Mouse (Mus musculus) kidney, postnatal 36 days (tissue): ENCODE results near the gene Pih1d1.
A peak's percentile ranks its signal among the peaks of the same experiment; 100 is the strongest.

ENCODE experiments used
- DNase-seq, 2 experiments: peaks; one replicate each; pipeline ENCODE4 v3.0.0; 2021 to 2022; ENCODE audit warnings: mixed read lengths in 2 of 2

Gene Pih1d1

GRCm38 (mm10) chr7:45126844-45127699 is 27.0 kb upstream of the Pih1d1 start:
- no peak for DNase-seq

- DNase-seq: no peak
Measured at GRCm38 (mm10) chr7:45127700-45128224, 26.3 kb upstream of the Pih1d1 start.

GRCm38 (mm10) chr7:45128624-45129246 is 25.4 kb upstream of the Pih1d1 start, which contains the start of gene Rpl13a:
Gene Rpl13a, minus strand, starts transcription at chr7:45128761.
- peak; percentile 98 to 99 for DNase-seq

GRCm38 (mm10) chr7:45129318-45129717 is 24.8 kb upstream of the Pih1d1 start:
- peak; percentile 52 to 71 for DNase-seq

- DNase-seq: no peak
Measured at GRCm38 (mm10) chr7:45129776-45130512, 24.2 kb upstream of the Pih1d1 start.

- DNase-seq: no peak
Measured at GRCm38 (mm10) chr7:45131850-45132249, 22.3 kb upstream of the Pih1d1 start.

- DNase-seq: no peak
Measured at GRCm38 (mm10) chr7:45133446-45134159, 20.5 kb upstream of the Pih1d1 start.

- DNase-seq: peak in 1 of 2 experiments; percentile 70
Measured at GRCm38 (mm10) chr7:45134544-45135026, 19.5 kb upstream of the Pih1d1 start.

GRCm38 (mm10) chr7:45135370-45135769 is 18.7 kb upstream of the Pih1d1 start:
- no peak for DNase-seq

- peak; percentile 93 to 95 for DNase-seq
Measured at GRCm38 (mm10) chr7:45135993-45136567, 18.0 kb upstream of the Pih1d1 start, which contains the start of the genes Gm45713 and Flt3l. Gene Gm45713, minus strand, starts transcription at chr7:45136231. Gene Flt3l, minus strand, starts transcription at chr7:45136432.

- no peak for DNase-seq
Measured at GRCm38 (mm10) chr7:45137171-45138006, 16.7 kb upstream of the Pih1d1 start.

GRCm38 (mm10) chr7:45138403-45138802 is 15.7 kb upstream of the Pih1d1 start:
- no peak for DNase-seq

GRCm38 (mm10) chr7:45139904-45140723 is 14.0 kb upstream of the Pih1d1 start:
- DNase-seq: no peak

GRCm38 (mm10) chr7:45141319-45141718 is 12.8 kb upstream of the Pih1d1 start:
- no peak for DNase-seq

GRCm38 (mm10) chr7:45141914-45142313 is 12.2 kb upstream of the Pih1d1 start:
- DNase-seq: no peak

GRCm38 (mm10) chr7:45144368-45145174 is 9.5 kb upstream of the Pih1d1 start:
- DNase-seq: no peak

GRCm38 (mm10) chr7:45145460-45145859 is 8.6 kb upstream of the Pih1d1 start:
- no peak for DNase-seq

- DNase-seq: peak; percentile 56 to 61
Measured at GRCm38 (mm10) chr7:45147267-45147666, 6.8 kb upstream of the Pih1d1 start.

GRCm38 (mm10) chr7:45147899-45148298 is 6.2 kb upstream of the Pih1d1 start:
- DNase-seq: peak; percentile 65 to 66
